Mouse (Mus musculus) heart, embryonic 12.5 days (tissue): ENCODE measurements around the gene Samd8. TPM values are rescaled to one million over a fixed set of nuclear protein-coding genes. Genes with fewer than 3 reads are reported as not detected.

Source experiments
- ATAC-seq: fragments of 200-750 bp; cut with Nextera tagmentation; 2 replicates; pipeline ENCODE4 v1.8.0; 2017; ENCODE audit warnings: moderate TSS enrichment, moderate library complexity; ENCODE audit not compliant: insufficient number of reproducible peaks, low FRiP score
- H3K27ac ChIP-seq: fragments of 300-500 bp; sonication (generic); 2 replicates; pipeline ENCODE4 v1.5.1; 2016; ENCODE audit warnings: mild to moderate bottlenecking, moderate library complexity; ENCODE audit not compliant: poor library complexity, severe bottlenecking
- H3K27me3 ChIP-seq: fragments of 300-500 bp; sonication (generic); replicated peaks from 2 replicates; pipeline ENCODE4 v1.6.1; 2016; ENCODE audit warnings: mild to moderate bottlenecking, moderate library complexity
- H3K36me3 ChIP-seq: fragments of 300-500 bp; sonication (generic); 2 replicates; pipeline ENCODE4 v1.6.1; 2016; ENCODE audit warnings: mild to moderate bottlenecking, moderate library complexity
- H3K4me1 ChIP-seq: fragments of 300-500 bp; sonication (generic); replicated peaks from 2 replicates; pipeline ENCODE4 v1.6.1; 2016; ENCODE audit warnings: mild to moderate bottlenecking
- H3K4me2 ChIP-seq: fragments of 300-500 bp; sonication (generic); 2 replicates; pipeline ENCODE4 v1.6.1; 2016; ENCODE audit warnings: mild to moderate bottlenecking, moderate library complexity
- H3K4me3 ChIP-seq: fragments of 300-500 bp; sonication (generic); 2 replicates; pipeline ENCODE4 v1.5.1; 2016; ENCODE audit warnings: mild to moderate bottlenecking
- H3K9ac ChIP-seq: fragments of 300-500 bp; sonication (generic); 2 replicates; pipeline ENCODE4 v1.6.1; 2016; ENCODE audit warnings: mild to moderate bottlenecking, moderate library complexity
- H3K9me3 ChIP-seq: fragments of 300-500 bp; sonication (generic); replicated peaks from 2 replicates; pipeline ENCODE4 v1.6.1; 2016; ENCODE audit warnings: mild to moderate bottlenecking, moderate library complexity
- WGBS: fragments of 180-500 bp; shearing (Covaris S2); methylation state at CpG from one replicate; pipeline ENCODE4 v1.1.7; 2016; 5-methylcytosine and 5-hydroxymethylcytosine counted together
- polyA plus RNA-seq: library from polyadenylated mRNA; unstranded; fragments of >200 nt; fragmentation: Nextera tagmentation; extraction: Ambion mirVana; gene quantifications from 2 replicates; pipeline ENCODE4 v1.2.1, GENCODE M21; 2016

The Samd8 gene
- polyA plus RNA-seq, 1 experiment from 2014 or later, result 11.7 TPM

DNA sequence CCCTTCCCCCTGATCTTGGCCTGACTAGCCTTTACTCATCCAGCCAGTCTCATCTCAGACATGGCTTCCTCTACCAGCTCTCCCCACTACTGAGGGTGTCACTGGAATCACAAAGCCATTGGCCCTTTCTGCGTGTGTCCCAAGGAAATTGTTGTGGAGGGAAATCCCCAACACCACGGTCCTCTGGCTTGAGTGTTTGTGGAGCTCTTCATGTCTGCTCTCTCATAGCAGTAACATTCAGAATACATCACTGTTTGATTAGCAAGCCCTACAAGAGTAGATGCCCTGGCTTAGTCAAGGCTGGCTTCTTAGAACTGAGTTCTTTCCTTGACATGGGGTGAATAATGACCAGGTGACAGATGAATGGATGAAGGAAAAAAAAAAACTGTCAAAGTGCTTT, 3.5 kb upstream of the Samd8 start:
- 74% methylated on average over 2 of the region's 2 CpGs for WGBS
- Histone ChIP-seq H3K4me1 (peaks cover 4% of the 10 kb centered on the region), H3K4me3 (no peak overlapping the region), H3K27ac (no peak overlapping the region), H3K27me3 (0 out of 2 replicates have a peak, but pooled peaks cover 3% of the 10 kb centered on the region), H3K36me3 (no peaks in the 10 kb centered on the region), H3K9me3 (no peaks in the 10 kb centered on the region), H3K9ac (no peak overlapping the region), H3K4me2 (no peak overlapping the region)
- ATAC-seq, result no peak

DNA sequence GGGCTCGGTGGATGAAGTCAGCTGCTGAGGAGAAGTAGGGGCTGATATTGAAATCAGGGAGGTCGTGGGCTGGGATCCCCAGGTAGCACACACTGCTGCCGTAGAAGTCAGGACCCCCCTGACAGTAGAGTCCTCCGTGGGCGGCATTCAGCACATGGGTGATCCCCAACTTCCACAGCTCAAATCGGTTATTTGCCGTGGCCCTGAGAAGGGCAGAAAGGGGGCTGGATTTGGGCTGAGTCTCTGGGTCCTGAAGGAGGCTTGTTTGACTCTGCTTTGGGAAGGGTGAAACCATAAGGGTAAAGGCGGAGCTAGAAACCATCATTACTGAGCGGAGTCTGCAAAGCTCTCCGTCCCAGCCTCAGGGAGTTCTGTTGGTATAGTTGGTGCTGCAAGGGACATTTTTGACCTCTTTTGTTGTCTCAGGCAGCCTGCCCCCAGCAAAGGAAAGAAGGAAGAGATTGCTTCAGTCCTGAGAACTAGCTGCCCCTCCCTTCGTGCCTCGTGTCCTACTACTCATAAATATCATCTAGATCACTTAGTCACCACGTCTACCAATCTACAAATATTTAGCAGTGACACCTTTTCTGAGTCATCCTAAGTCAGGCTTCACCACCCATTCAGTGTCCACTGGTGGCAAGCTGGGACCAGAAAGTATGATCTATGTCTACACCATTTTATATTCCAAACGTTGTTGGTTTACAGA, 2.7 kb upstream of the Samd8 start:
- 67% methylated on average over 14 of the region's 14 CpGs for WGBS
- Histone ChIP-seq H3K9ac (no peak overlapping the region), H3K9me3 (no peaks in the 10 kb centered on the region), H3K4me3 (no peak overlapping the region), H3K4me2 (no peak overlapping the region), H3K27ac (no peak overlapping the region), H3K27me3 (0 out of 2 replicates have a peak, but pooled peaks cover 3% of the 10 kb centered on the region), H3K4me1 (peaks cover 7% of the 10 kb centered on the region), H3K36me3 (no peaks in the 10 kb centered on the region)
- no peak for ATAC-seq

DNA sequence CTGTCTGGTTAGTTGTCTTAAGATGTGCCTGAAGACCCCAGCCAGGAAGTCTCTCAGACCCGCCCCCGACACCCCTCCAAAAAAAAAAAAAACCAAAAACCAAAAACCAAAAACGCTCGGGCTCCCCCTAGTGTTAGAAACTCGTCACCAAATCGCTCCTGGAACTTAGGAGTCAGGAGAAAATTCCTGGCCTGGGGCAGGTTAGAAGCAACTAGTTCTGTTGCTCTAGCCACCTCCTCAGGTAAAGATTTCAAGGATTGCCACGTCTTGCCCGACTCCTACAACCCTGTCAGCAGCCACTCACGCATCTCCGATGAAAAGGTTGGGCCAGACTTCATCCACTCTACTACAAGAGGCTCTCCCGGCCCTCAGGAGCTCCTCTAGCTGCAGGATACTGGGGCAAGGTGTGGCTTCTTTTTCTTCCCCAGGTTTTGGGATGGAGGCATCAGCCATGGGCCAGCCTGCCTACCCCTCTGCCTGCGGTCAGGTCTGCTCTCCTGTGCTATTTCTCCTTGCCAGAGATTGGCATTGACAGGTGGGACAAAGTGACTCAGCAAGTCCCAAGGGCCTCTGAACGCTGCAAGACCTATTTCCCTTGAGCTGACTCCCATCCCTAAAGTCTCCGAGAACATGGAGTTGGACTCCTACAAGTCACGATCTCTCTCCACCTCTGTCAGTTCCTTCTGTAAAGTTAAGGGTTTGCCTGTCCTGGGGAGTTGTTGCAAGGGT, 2.0 kb upstream of the Samd8 start:
- WGBS, result 37% methylated on average over 15 of the region's 15 CpGs
- Histone ChIP-seq H3K9ac (no peak overlapping the region), H3K27me3 (0 out of 2 replicates have a peak, but pooled peaks cover 3% of the 10 kb centered on the region), H3K4me1 (peaks cover 9% of the 10 kb centered on the region), H3K36me3 (no peaks in the 10 kb centered on the region), H3K27ac (no peak overlapping the region), H3K9me3 (no peaks in the 10 kb centered on the region), H3K4me2 (no peak overlapping the region), H3K4me3 (no peak overlapping the region)
- no peak for ATAC-seq

DNA sequence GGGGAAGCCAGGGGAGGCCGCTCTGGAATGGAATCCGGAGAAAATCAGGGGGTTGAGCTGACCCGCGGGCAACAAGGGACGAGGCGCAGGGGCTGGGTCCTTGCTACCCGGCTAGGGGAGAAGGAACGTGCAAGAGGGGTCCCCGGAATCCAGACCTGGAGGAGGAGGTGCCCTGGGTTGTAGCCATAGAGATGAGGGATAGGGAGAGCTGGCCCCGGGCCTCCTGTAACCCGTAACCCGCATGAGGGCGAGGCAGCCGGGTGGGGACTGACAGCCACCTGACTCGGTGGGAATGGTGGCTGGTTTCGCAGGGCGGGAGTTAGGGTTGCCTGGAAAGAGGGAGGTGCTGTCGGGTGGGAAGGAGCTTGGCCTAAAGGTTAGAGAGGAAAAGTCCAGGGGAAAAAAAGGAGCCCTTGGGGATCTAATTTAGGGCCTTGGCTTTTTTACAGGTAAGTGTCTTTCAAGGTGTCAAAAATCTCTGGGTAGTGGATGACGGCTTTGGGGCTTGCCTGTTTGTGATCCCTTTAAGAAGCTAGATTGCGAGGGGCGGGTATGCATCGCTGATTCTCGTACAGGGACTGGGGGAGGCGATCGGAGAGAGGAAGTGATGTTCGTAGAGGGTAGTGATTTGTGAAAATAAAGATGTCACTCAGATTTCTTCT, 681 bp downstream of the Samd8 start, which contains the start of gene Dusp13:
TSS of gene Dusp13 (minus strand) at position 301 of the 662 bp plus-strand sequence.
- H3K27me3 ChIP-seq, result no peaks in the 10 kb centered on the region
- peak within 1 kb of the TSS; percentile 87 for H3K27ac ChIP-seq
- ATAC-seq, result peak; percentile 81
- H3K4me3 ChIP-seq, result peak within 1 kb of the TSS; percentile 91
- WGBS, result under 1% methylated on average over 26 of the region's 26 CpGs
- H3K4me1 ChIP-seq, result peaks cover 13% of the 10 kb centered on the region
- H3K9ac ChIP-seq, result peak within 1 kb of the TSS; percentile 92
- peak within 1 kb of the TSS; percentile 71 for H3K4me2 ChIP-seq
- H3K9me3 ChIP-seq, result no peaks in the 10 kb centered on the region
- no peaks in the 10 kb centered on the region for H3K36me3 ChIP-seq

DNA sequence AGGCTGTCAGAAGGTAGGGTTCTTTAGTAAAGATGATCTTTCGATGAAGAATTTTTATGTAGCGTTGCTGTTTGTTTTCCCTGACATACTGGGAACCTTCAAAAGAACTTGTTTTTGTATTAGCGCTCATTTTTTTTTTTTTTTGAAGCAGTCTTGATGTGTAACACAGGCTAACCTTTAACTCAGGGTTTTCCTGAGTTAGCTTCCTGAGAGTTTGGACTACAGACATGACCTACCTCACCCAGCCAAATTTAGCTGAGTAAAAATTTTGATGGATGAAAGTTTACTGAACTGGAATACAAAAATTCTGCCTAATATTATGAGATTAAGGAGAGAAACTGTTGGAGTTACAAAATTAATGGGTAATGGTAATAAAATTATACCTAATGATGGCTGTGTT, 2.1 kb downstream of the Samd8 start:
- no peaks in the 10 kb centered on the region for H3K36me3 ChIP-seq
- no peaks in the 10 kb centered on the region for H3K9me3 ChIP-seq
- H3K27ac ChIP-seq, result no peak overlapping the region
- H3K4me3 ChIP-seq, result no peak overlapping the region
- ATAC-seq, result no peak
- H3K9ac ChIP-seq, result no peak overlapping the region
- H3K27me3 ChIP-seq, result no peaks in the 10 kb centered on the region
- 92% methylated on average over 3 of the region's 3 CpGs for WGBS
- no peak overlapping the region for H3K4me2 ChIP-seq
- peaks cover 14% of the 10 kb centered on the region for H3K4me1 ChIP-seq

DNA sequence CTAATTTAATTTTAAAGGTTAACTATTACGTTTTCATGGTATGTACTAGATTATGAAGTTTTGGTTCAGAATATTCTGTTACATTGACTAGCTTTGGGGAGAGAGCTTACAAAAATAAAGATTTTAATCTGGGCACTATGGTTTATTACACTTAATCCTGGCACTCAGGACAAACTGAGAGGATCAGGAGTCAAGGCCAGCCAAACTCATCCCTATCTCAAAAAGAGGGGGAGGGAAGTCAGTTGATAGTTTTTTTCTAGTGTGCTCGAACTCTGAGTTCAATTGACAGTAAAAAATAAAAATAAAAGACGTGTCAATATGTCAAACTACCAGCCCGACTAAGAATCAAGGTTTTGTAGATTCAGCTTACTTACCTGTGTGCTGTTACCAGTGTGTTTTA, 3.0 kb downstream of the Samd8 start:
- Histone ChIP-seq H3K27ac (no peak overlapping the region), H3K9ac (no peak overlapping the region), H3K4me1 (peaks cover 21% of the 10 kb centered on the region), H3K9me3 (no peaks in the 10 kb centered on the region), H3K4me2 (no peak overlapping the region), H3K4me3 (no peak overlapping the region), H3K36me3 (no peaks in the 10 kb centered on the region), H3K27me3 (no peaks in the 10 kb centered on the region)
- no peak for ATAC-seq
- 75% methylated on average over 4 of the region's 4 CpGs for WGBS

DNA sequence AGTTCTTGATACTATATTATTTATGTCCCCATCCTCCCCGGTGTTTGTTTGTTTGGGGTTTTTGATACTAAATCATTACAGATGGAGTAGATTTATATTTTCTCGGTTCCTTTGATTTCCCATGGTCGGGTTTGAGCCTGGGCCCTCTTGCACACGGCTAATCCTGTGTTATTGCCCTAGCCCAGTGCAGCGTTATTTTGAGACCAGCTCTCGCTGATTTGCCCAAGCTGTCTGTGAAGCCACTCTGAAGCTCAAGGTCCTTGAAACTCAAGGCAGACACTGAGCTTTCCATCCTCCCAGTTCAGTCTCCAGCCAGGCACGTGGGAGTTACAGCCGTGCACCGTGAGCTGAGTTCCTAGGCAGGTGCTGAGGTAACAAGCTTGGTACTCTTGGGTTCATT, 11.2 kb downstream of the Samd8 start:
- Histone ChIP-seq H3K9ac (no peak overlapping the region), H3K36me3 (no peaks in the 10 kb centered on the region), H3K27ac (no peak overlapping the region), H3K9me3 (no peaks in the 10 kb centered on the region), H3K27me3 (no peaks in the 10 kb centered on the region), H3K4me1 (peaks cover 43% of the 10 kb centered on the region), H3K4me3 (no peak overlapping the region), H3K4me2 (no peak overlapping the region)
- 67% methylated on average over 9 of the region's 9 CpGs for WGBS
- no peak for ATAC-seq

DNA sequence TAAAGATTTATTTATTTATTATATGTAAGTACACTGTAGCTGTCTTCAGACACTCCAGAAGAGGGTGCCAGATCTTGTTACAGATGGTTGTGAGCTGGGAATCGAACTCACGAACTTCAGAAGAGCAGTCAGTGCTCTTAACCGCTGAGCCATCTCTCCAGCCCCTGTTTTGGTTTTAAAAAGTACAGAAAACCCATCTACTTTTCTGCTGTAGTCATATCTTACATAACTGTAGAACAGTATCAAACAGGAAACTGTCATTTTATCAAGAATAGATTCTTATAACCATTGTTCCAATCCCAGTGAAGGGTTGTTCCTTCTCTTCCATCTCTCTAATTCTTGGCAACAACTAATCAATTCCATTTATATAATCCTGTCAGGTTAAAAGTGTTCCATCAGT, 13.4 kb downstream of the Samd8 start:
- Histone ChIP-seq H3K36me3 (no peaks in the 10 kb centered on the region), H3K27me3 (no peaks in the 10 kb centered on the region), H3K4me2 (no peak overlapping the region), H3K27ac (no peak overlapping the region), H3K4me3 (no peak overlapping the region), H3K9ac (no peak overlapping the region), H3K9me3 (no peaks in the 10 kb centered on the region), H3K4me1 (peaks cover 42% of the 10 kb centered on the region)
- 91% methylated on average over 3 of the region's 3 CpGs for WGBS
- no peak for ATAC-seq

DNA sequence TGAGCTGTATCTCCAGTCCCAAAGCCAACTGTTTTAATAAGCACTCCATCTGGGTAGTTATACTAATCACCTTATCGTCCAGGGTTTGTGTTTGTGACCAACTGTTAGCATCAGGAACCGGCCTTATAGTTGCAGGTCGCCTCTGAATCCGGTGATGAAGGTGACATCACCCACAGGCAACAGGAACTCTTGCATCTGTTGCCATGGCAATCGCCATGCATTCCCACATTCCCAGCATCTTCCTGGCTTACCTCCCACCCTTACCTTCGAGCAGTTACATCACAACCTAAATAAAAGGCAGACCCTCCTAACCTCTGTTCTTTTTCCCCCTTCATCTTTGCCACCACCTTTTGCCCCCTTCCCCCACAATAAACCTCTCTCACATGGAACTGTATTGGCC, 14.3 kb downstream of the Samd8 start:
- no peak overlapping the region for H3K27ac ChIP-seq
- WGBS, result 88% methylated on average over 6 of the region's 6 CpGs
- H3K9me3 ChIP-seq, result no peaks in the 10 kb centered on the region
- no peak overlapping the region for H3K9ac ChIP-seq
- no peak overlapping the region for H3K4me2 ChIP-seq
- H3K27me3 ChIP-seq, result no peaks in the 10 kb centered on the region
- no peak overlapping the region for H3K4me3 ChIP-seq
- ATAC-seq, result no peak
- H3K4me1 ChIP-seq, result peaks cover 39% of the 10 kb centered on the region
- no peaks in the 10 kb centered on the region for H3K36me3 ChIP-seq

DNA sequence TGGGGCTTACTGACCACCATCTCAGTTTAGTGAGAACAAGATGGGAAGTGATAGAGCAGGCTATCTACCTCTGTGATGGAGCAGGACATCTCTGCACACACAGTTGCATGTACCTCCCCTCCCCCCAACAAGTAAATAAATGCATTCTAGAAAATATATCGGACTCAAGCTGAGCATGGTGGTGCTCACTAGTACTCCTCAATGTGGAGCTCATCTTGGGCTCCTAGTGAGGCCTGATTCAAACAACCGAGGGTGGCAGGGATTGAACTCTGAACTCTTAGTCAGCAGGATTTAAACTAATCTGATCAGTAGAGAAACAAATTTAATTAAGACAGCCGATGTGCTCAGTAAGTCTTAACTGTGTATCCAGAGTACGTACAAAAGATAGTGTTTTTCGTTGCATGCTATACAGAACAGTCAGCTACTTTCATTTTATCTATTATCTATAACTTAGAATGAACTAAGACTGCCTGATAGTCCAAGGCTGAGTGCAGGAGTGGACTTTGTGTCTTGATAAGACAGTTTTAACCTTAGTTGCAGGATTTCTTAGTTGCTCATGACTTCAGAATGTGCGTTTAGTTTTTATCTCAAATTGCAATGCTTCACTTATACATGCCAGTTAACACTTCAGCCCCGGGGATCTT, 15.5 kb downstream of the Samd8 start:
- 46% methylated on average over 7 of the region's 7 CpGs for WGBS
- no peak for ATAC-seq
- H3K4me2 ChIP-seq, result peak overlapping the region; percentile 43

More for the DNA sequence above, 15.5 kb downstream of the Samd8 start:
- no peaks in the 10 kb centered on the region for H3K9me3 ChIP-seq
- no peaks in the 10 kb centered on the region for H3K36me3 ChIP-seq
- peaks cover 39% of the 10 kb centered on the region for H3K4me1 ChIP-seq
- no peak overlapping the region for H3K4me3 ChIP-seq
- H3K27ac ChIP-seq, result peak overlapping the region; percentile 58
- no peak overlapping the region for H3K9ac ChIP-seq
- no peaks in the 10 kb centered on the region for H3K27me3 ChIP-seq
